Mouse (Mus musculus) heart, embryonic 10.5 days (tissue): Measurements from ENCODE around the gene Dexi. TPM values are rescaled to one million over a fixed set of nuclear protein-coding genes. Genes with fewer than 3 reads are reported as not detected.

Experiments used
- DNase-seq: peaks from one replicate; pipeline ENCODE4 v3.0.0-alpha.2; 2017; ENCODE audit warnings: low spot score
- H3K27ac ChIP-seq: fragments of 300-500 bp; sonication (generic); 2 replicates; pipeline ENCODE4 v1.5.1; 2016; ENCODE audit warnings: mild to moderate bottlenecking
- H3K27me3 ChIP-seq: fragments of 300-500 bp; sonication (generic); 2 replicates; pipeline ENCODE4 v1.6.1; 2016; ENCODE audit warnings: mild to moderate bottlenecking; ENCODE audit not compliant: poor library complexity, insufficient read depth, severe bottlenecking
- H3K36me3 ChIP-seq: fragments of 300-500 bp; sonication (generic); 2 replicates; pipeline ENCODE4 v1.6.1; 2016; ENCODE audit warnings: mild to moderate bottlenecking, moderate library complexity
- H3K4me1 ChIP-seq: fragments of 300-500 bp; sonication (generic); 2 replicates; pipeline ENCODE4 v1.6.1; 2016; ENCODE audit warnings: mild to moderate bottlenecking
- H3K4me3 ChIP-seq: fragments of 300-500 bp; sonication (generic); 2 replicates; pipeline ENCODE4 v1.5.1; 2016; ENCODE audit warnings: mild to moderate bottlenecking, moderate library complexity
- H3K9me3 ChIP-seq: fragments of 300-500 bp; sonication (generic); 2 replicates; pipeline ENCODE4 v1.6.1; 2016; ENCODE audit warnings: mild to moderate bottlenecking, moderate library complexity
- WGBS: fragments of 180-500 bp; shearing (Covaris S2); methylation state at CpG from one replicate; pipeline ENCODE4 v1.1.7; 2016; 5-methylcytosine and 5-hydroxymethylcytosine counted together
- polyA plus RNA-seq: library from polyadenylated mRNA; unstranded; fragments of >200 nt; fragmentation: Nextera tagmentation; extraction: Ambion mirVana; gene quantifications from 2 replicates; pipeline ENCODE4 v1.2.1, GENCODE M21; 2016

Gene Dexi
- polyA plus RNA-seq, 1 experiment from 2014 or later, result 13.8 TPM

DNA sequence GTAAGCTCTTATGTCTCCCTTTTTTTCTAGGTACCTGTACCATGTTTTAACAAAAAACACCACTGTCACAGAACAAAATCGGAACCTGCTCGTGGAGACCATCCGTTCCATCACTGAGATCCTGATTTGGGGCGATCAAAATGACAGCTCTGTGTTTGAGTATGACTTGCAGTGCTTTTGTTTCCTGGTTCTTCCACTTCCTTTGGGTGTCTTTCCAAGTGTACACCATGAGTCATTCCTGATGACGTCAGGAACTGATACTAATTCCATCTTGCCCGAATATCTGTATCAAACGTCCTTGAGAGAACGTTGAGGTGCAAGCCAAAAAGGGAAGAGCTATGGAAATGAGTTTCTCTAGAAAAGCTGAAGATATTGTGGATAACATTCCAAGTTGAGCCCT lies 17.1 kb upstream of the Dexi start:
- WGBS, result 86% methylated on average over 8 of the region's 8 CpGs
- H3K9me3 ChIP-seq, result no peaks in the 10 kb centered on the region
- peaks cover 16% of the 10 kb centered on the region; the same call in 1 of the 2 replicates for H3K36me3 ChIP-seq
- no peak overlapping the region for H3K27ac ChIP-seq
- peaks cover 23% of the 10 kb centered on the region for H3K4me1 ChIP-seq
- no peaks in the 10 kb centered on the region for H3K27me3 ChIP-seq
- DNase-seq, result no peak
- H3K4me3 ChIP-seq, result no peak overlapping the region

GRCm38 (mm10) chr16:10553858-10554257 lies 11.0 kb upstream of the Dexi start:
- Histone ChIP-seq H3K9me3 (no peaks in the 10 kb centered on the region), H3K27me3 (no peaks in the 10 kb centered on the region), H3K4me1 (peaks cover 21% of the 10 kb centered on the region), H3K36me3 (peaks cover 3% of the 10 kb centered on the region; the same call in 1 of the 2 replicates), H3K27ac (no peak overlapping the region), H3K4me3 (no peak overlapping the region)
- no peak for DNase-seq
- WGBS, result 76% methylated on average over 2 of the region's 2 CpGs

DNA sequence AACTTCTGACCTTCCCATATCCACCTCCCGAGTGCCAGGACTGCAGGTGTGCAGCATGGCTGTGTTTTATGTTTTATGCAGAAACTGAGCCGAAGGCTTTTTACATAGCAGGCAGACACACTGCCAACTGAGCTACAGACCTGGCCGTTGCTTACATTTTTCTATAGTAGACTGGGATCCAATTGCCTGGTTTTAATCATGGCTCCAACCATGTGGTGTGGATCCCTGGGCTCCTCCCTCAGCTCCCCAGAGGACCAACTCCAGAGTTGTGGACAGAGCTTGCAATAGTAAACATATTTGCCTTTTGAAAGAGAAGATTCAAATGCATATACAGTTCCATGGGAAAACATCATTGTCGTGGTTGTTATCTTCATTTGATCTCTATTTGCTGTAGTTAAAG lies 8.7 kb upstream of the Dexi start:
- Histone ChIP-seq H3K27ac (no peak overlapping the region), H3K9me3 (no peaks in the 10 kb centered on the region), H3K4me1 (peaks cover 16% of the 10 kb centered on the region), H3K36me3 (peaks cover 3% of the 10 kb centered on the region; the same call in 1 of the 2 replicates), H3K4me3 (no peak overlapping the region), H3K27me3 (no peaks in the 10 kb centered on the region)
- no peak for DNase-seq
- 85% methylated on average over 4 of the region's 4 CpGs for WGBS

GRCm38 (mm10) chr16:10549600-10549999 lies 6.7 kb upstream of the Dexi start:
- peaks cover 3% of the 10 kb centered on the region; the same call in 1 of the 2 replicates for H3K36me3 ChIP-seq
- no peaks in the 10 kb centered on the region for H3K27me3 ChIP-seq
- no peak for DNase-seq
- no peak overlapping the region for H3K27ac ChIP-seq
- H3K4me1 ChIP-seq, result peaks cover 26% of the 10 kb centered on the region
- WGBS, result 77% methylated on average over 2 of the region's 2 CpGs
- no peaks in the 10 kb centered on the region for H3K9me3 ChIP-seq
- no peak overlapping the region for H3K4me3 ChIP-seq

DNA sequence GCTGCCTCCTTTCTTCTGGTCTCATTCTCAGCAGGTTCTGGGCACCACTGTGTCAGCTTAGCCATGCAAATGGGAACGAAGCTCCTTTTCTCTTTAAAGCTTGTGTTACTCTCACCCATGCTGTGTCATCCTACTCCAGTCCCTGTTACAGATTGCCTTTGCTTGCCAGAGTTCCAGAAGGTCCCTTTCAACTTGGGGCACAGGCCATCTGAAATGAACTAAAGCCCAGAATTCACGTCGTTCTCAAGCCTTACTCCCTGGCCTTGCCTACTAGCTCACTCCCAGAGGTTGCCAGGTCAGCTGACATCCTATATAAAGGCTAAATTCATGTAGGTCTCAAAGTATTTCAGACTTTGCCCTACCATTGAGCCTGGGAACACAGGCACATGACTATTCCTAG lies 6.1 kb upstream of the Dexi start:
- no peak overlapping the region for H3K27ac ChIP-seq
- 65% methylated on average over 3 of the region's 3 CpGs for WGBS
- H3K4me1 ChIP-seq, result peaks cover 26% of the 10 kb centered on the region
- H3K4me3 ChIP-seq, result no peak overlapping the region
- H3K9me3 ChIP-seq, result no peaks in the 10 kb centered on the region
- no peak for DNase-seq
- H3K36me3 ChIP-seq, result peaks cover 3% of the 10 kb centered on the region; the same call in 1 of the 2 replicates
- no peaks in the 10 kb centered on the region for H3K27me3 ChIP-seq

DNA sequence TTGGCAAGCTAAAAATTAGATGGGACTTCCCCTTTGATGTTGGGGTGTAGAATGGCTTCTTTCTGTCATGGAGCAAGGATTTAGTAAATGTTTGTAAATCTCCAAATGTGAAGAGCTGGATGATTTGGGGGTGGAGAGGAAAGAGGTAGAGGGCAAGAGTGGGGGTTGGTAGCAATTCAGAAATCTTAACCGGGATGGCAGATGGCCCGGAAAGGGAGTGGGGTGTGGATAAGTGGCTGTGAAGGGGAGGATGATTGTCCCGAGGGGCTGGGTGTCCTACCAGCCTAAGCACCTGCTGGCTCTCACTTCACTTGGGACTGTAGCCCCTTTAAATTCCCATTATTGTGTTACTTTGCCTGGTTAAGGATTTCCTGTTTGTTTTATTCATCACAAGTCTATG lies 4.0 kb upstream of the Dexi start:
- Histone ChIP-seq H3K9me3 (no peaks in the 10 kb centered on the region), H3K36me3 (peaks cover 3% of the 10 kb centered on the region; the same call in 1 of the 2 replicates), H3K27ac (no peak overlapping the region), H3K27me3 (no peaks in the 10 kb centered on the region), H3K4me1 (peaks cover 30% of the 10 kb centered on the region), H3K4me3 (no peak overlapping the region)
- no peak for DNase-seq
- 56% methylated on average over 3 of the region's 3 CpGs for WGBS

- Histone ChIP-seq H3K36me3 (peaks cover 3% of the 10 kb centered on the region; the same call in 1 of the 2 replicates), H3K4me3 (peak within 1 kb of the TSS; percentile 96), H3K27me3 (no peaks in the 10 kb centered on the region), H3K27ac (peak within 1 kb of the TSS; percentile 88), H3K9me3 (no peaks in the 10 kb centered on the region), H3K4me1 (peaks cover 38% of the 10 kb centered on the region)
- peak; percentile 99 for DNase-seq
- under 1% methylated on average over 58 of the region's 58 CpGs for WGBS
These were observed 2.3 kb upstream of the Dexi start, which contains the start of gene Clec16a for GRCm38 (mm10) chr16:10544995-10545622. Gene Clec16a, plus strand, starts transcription at chr16:10545339.

DNA sequence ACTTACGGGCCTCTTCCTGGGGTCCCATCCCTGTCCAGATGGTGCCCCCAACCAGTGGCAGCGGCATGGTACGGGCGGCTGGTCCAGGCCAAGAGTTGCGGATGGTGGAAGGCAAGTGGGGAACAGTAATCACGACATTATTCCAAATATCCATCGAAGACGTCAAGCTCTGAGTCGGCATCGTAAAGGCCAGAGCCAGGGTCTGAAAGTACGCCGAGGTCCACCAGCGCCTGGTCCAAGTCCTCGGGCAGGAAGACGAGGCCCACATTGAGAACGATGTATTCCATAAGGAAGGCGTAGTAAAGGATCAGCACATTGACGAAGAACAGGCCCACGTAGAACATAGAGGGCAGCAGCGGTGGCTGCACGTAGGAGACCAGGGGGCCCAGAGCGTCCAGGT lies 588 bp downstream of the Dexi start:
- 5% methylated on average over 22 of the region's 22 CpGs for WGBS
- H3K36me3 ChIP-seq, result no peaks in the 10 kb centered on the region; the same call in 1 of the 2 replicates
- peaks cover 42% of the 10 kb centered on the region for H3K4me1 ChIP-seq
- no peaks in the 10 kb centered on the region for H3K9me3 ChIP-seq
- peak overlapping the region; percentile 93 for H3K27ac ChIP-seq
- H3K27me3 ChIP-seq, result no peaks in the 10 kb centered on the region
- DNase-seq, result no peak
- H3K4me3 ChIP-seq, result peak overlapping the region; percentile 88

- Histone ChIP-seq H3K4me3 (peak overlapping the region; percentile 88), H3K27ac (peak overlapping the region; percentile 93), H3K27me3 (no peaks in the 10 kb centered on the region), H3K36me3 (no peaks in the 10 kb centered on the region; the same call in 1 of the 2 replicates), H3K4me1 (peaks cover 38% of the 10 kb centered on the region), H3K9me3 (no peaks in the 10 kb centered on the region)
- no peak for DNase-seq
- WGBS, result 34% methylated on average over 7 of the region's 7 CpGs
These were observed 1.3 kb downstream of the Dexi start for GRCm38 (mm10) chr16:10541598-10541930.

DNA sequence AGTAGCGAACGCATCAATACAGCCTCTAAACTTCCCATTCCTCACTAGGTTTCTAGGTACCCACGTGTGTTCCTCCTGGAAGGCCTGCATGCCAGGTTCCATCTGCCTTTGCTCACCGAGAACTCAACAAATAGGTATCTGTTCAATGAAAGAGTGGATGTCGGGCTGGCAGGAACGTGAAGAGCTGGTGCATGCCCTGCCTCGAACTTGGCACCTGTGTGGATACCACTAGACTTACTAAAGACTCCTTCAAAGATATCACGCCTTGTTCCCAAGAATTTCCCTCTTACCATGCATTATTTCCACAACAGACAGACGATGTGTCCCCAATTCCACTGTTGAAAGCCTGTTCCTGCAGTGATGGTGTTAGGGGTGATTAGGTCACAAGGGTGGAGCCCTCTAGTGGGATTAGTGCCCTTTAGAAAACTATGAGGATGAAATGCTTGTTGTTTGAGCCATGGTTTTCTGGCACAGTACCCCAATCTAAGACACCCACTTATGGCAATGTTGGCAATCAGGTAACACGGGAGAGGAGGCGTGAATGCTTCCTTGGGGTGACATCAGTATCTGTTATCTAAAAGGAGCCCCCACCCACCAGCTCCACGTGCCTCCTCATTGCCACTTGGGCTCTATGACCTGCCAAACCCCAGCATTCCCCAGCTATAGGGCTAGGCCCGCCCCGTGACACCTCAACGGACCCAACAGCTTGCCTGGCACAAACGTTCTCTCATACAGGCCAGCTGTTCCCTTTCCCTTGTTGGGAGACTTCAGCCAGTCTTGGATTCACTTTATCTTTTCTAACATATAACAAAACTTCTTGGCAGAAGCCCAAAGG lies 1.9 kb downstream of the Dexi start:
- H3K36me3 ChIP-seq, result no peaks in the 10 kb centered on the region; the same call in 1 of the 2 replicates
- H3K27ac ChIP-seq, result peak overlapping the region; percentile 47; the same call in 1 of the 2 replicates
- 67% methylated on average over 16 of the region's 16 CpGs for WGBS
- H3K4me1 ChIP-seq, result peaks cover 32% of the 10 kb centered on the region
- no peak for DNase-seq
- H3K4me3 ChIP-seq, result peak overlapping the region; percentile 88
- no peaks in the 10 kb centered on the region for H3K9me3 ChIP-seq
- no peaks in the 10 kb centered on the region for H3K27me3 ChIP-seq

DNA sequence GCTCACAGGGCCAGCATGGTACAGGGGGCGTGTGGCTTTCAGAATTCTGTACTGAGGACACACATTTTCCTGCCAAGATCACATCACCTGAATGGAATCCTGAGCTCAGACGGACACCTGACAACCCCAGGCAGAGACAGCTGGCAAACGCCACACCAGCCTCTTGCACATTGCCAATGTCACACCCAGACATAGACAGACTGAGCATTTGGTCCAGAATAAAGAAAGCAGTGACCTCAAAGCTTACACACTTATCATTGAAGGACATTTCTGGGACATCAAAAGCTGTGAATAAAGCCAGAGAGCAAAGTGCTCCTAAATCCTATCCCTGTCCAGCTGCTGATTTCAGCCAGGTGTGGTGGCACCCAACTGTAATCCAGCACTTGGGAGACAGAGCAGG lies 5.9 kb downstream of the Dexi start:
- no peak overlapping the region for H3K4me3 ChIP-seq
- H3K9me3 ChIP-seq, result no peaks in the 10 kb centered on the region
- no peak for DNase-seq
- peaks cover 31% of the 10 kb centered on the region for H3K4me1 ChIP-seq
- H3K27ac ChIP-seq, result no peak overlapping the region
- WGBS, result 67% methylated on average over 3 of the region's 3 CpGs
- peaks cover 12% of the 10 kb centered on the region; the same call in 1 of the 2 replicates for H3K36me3 ChIP-seq
- no peaks in the 10 kb centered on the region for H3K27me3 ChIP-seq

GRCm38 (mm10) chr16:10536323-10536722 lies 6.5 kb downstream of the Dexi start:
- Histone ChIP-seq H3K27ac (no peak overlapping the region), H3K27me3 (no peaks in the 10 kb centered on the region), H3K4me1 (peaks cover 24% of the 10 kb centered on the region), H3K4me3 (no peak overlapping the region), H3K36me3 (peaks cover 16% of the 10 kb centered on the region; the same call in 1 of the 2 replicates), H3K9me3 (no peaks in the 10 kb centered on the region)
- WGBS, result 79% methylated on average over 5 of the region's 5 CpGs
- DNase-seq, result no peak

DNA sequence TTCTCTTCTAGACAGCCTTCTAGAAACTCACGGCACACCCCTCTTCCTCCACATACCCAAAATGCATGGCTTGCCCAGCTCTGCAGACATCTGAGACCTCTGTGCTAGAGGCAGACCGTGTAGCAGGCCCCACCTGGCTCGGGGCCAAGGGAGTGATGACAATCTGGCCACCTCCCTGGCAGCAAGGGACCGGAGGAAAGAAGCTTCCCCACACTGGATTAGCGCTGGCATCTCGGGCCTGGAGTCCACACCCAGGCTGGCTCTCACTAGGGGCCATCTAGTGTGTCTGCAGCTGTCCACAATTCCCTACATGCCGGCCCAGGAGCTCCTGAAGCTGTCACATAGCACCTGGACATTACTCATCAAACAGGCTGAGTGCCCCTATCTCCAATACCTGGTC lies 8.3 kb downstream of the Dexi start:
- Histone ChIP-seq H3K27me3 (no peaks in the 10 kb centered on the region), H3K36me3 (peaks cover 25% of the 10 kb centered on the region; the same call in 1 of the 2 replicates), H3K9me3 (no peaks in the 10 kb centered on the region), H3K4me3 (no peak overlapping the region), H3K27ac (no peak overlapping the region), H3K4me1 (peaks cover 17% of the 10 kb centered on the region)
- 81% methylated on average over 7 of the region's 7 CpGs for WGBS
- DNase-seq, result no peak
